ENCODE assay signal across 11 mouse cellular contexts in genomic region chr11:117786294-117786693, GRCm38 (mm10). TPM values are rescaled to one million over a fixed set of nuclear protein-coding genes. Genes with fewer than 3 reads are reported as not detected.
A peak's percentile ranks its signal among the peaks of the same experiment; 100 is the strongest.
DNase-seq lines count a peak whose midpoint lies in the region; ATAC-seq and TF ChIP-seq lines count a peak whose summit lies in the region.
"Had no signal": no experiment of that assay in that cellular context is flagged by ENCODE, and none has a peak within 500 bp of the region (broad histone marks: within the 10 kb centered on the region; RNA-seq: fewer than 3 reads in every experiment).

No protein-coding gene starts in this region.

- TF ChIP-seq CTCF in kidney, postnatal 0 days (IDR thresholded peaks at IDR 0.05; ENCODE audit: low read depth) = peak; percentile 84
- TF ChIP-seq CTCF in thymus, adult 2 months (IDR thresholded peaks at IDR 0.05; ENCODE audit: borderline replicate concordance, control insufficient read depth, extremely low read depth, insufficient read depth, low read length, poor library complexity) = peak; percentile 62

- WGBS in kidney, postnatal 0 days = 5% methylated on average over 10 of the region's 10 CpGs
- WGBS in thymus, adult 2 months = 31% methylated on average over 10 of the region's 10 CpGs

- no peaks in the 10 kb centered on the region for H3K36me3 ChIP-seq in kidney, postnatal 0 days (ENCODE audit: insufficient read depth, low read length)
- peaks cover 38% of the 10 kb centered on the region for H3K36me3 ChIP-seq in thymus, adult 2 months (ENCODE audit: control insufficient read depth, insufficient read depth, low read length)
- H3K36me3 ChIP-seq: heart, embryonic 15.5 days; neural tube, embryonic 13.5 days had no signal

- H3K4me1 ChIP-seq in kidney, postnatal 0 days (replicated peaks; ENCODE audit: insufficient read depth, low read length) = peaks cover 15% of the 10 kb centered on the region
- peaks cover 25% of the 10 kb centered on the region for H3K4me1 ChIP-seq in thymus, adult 2 months (replicated peaks; ENCODE audit: control insufficient read depth, insufficient read depth, low read length)

- TF ChIP-seq POLR2A in thymus, adult 2 months (IDR thresholded peaks at IDR 0.05; ENCODE audit: control insufficient read depth, extremely low read depth, insufficient read depth, low read length, poor library complexity) = no peak

- H3K27me3 ChIP-seq in kidney, postnatal 0 days (ENCODE audit: insufficient read depth, low read length) = no peaks in the 10 kb centered on the region
- H3K27me3 ChIP-seq in thymus, adult 2 months (ENCODE audit: control insufficient read depth, insufficient read depth, low read length) = no peaks in the 10 kb centered on the region
- H3K27me3 ChIP-seq: Patski had no signal

- H3K27ac ChIP-seq in kidney, postnatal 0 days = no peak overlapping the region
- H3K27ac ChIP-seq in thymus, adult 2 months (ENCODE audit: control insufficient read depth, insufficient read depth, low read length) = no peak overlapping the region
- H3K27ac ChIP-seq: heart, embryonic 15.5 days; neural tube, embryonic 13.5 days had no signal

- H3K4me3 ChIP-seq in kidney, postnatal 0 days (replicated peaks; ENCODE audit: low read depth, low read length) = no peak overlapping the region
- no peak overlapping the region for H3K4me3 ChIP-seq in thymus, adult 2 months (ENCODE audit: control insufficient read depth, insufficient read depth, low read length)
- H3K4me3 ChIP-seq: heart, embryonic 15.5 days; neural tube, embryonic 13.5 days had no signal

- peak; percentile 62 for DNase-seq in cerebellum, adult 11 months
- DNase-seq in urinary bladder, postnatal 14 days (ENCODE audit: low spot score) = peak; percentile 70
- DNase-seq in urinary bladder, adult 2 months (ENCODE audit: low spot score) = no peak
- DNase-seq in embryo, embryonic 9.5 days (ENCODE audit: extremely low spot score) = peak; percentile 66
- DNase-seq in kidney, postnatal 0 days (ENCODE audit: low spot score) = peak; percentile 83
- peak; percentile 86 for DNase-seq in lung, postnatal 36 days
- peak; percentile 74 for DNase-seq in thymus, adult 2 months

- H3K9ac ChIP-seq in kidney, postnatal 0 days (ENCODE audit: low read depth, low read length) = no peak overlapping the region
- H3K9ac ChIP-seq: heart, embryonic 15.5 days; neural tube, embryonic 13.5 days had no signal

- H3K9me3 ChIP-seq in kidney, postnatal 0 days (replicated peaks; ENCODE audit: low read length) = no peaks in the 10 kb centered on the region
- H3K9me3 ChIP-seq: heart, embryonic 15.5 days; neural tube, embryonic 13.5 days had no signal

- ATAC-seq in cerebellum, adult (ENCODE audit: insufficient number of reproducible peaks, low FRiP score, low TSS enrichment) = no peak
- no peak for ATAC-seq in kidney, postnatal 0 days (replicated peaks; ENCODE audit: low FRiP score, low read depth)
- ATAC-seq: Patski had no signal

- no peak overlapping the region for H3K4me2 ChIP-seq in kidney, postnatal 0 days (ENCODE audit: low read length)
- H3K4me2 ChIP-seq: heart, embryonic 15.5 days; neural tube, embryonic 13.5 days had no signal

RNA-seq across cellular contexts. Expression of gene Tmc6, which starts 4.3 kb away (rescaled TPM):
- 48.2 and 55.4 TPM in 2 replicates for polyA plus RNA-seq in urinary bladder, adult 2 months (2012; rRNA removed)
- polyA plus RNA-seq in kidney, postnatal 0 days (2015; fragmentation: Nextera tagmentation; extraction: Ambion mirVana) = 38.8 and 39.2 TPM in 2 replicates
- 201 and 217 TPM in 2 replicates for polyA plus RNA-seq in thymus, adult 2 months (2012; rRNA removed)

RNA-seq across cellular contexts. Expression of gene Tmc8, which starts 4.4 kb away (rescaled TPM):
- polyA plus RNA-seq in urinary bladder, adult 2 months (2012; rRNA removed) = 3.1 and 3.4 TPM in 2 replicates
- 2.3 and 3.6 TPM in 2 replicates for polyA plus RNA-seq in kidney, postnatal 0 days (2015; fragmentation: Nextera tagmentation; extraction: Ambion mirVana)
- 388 and 467 TPM in 2 replicates for polyA plus RNA-seq in thymus, adult 2 months (2012; rRNA removed)

RNA-seq across cellular contexts. Expression of gene 6030468B19Rik, which starts 11.2 kb away (rescaled TPM):
- polyA plus RNA-seq in urinary bladder, adult 2 months (2012; rRNA removed) = 0.06 TPM in 1 of 2 replicates, not detected in the other
- not detected in 2 replicates for polyA plus RNA-seq in kidney, postnatal 0 days (2015; fragmentation: Nextera tagmentation; extraction: Ambion mirVana)
- polyA plus RNA-seq in thymus, adult 2 months (2012; rRNA removed) = 1.7 and 1.8 TPM in 2 replicates
- polyA plus RNA-seq: Patski had no signal

RNA-seq across cellular contexts. Expression of gene Gm20708, which starts 23.2 kb away (rescaled TPM):
- polyA plus RNA-seq in urinary bladder, adult 2 months (2012; rRNA removed) = 0.22 TPM in 1 of 2 replicates, not detected in the other
- 0.19 and 0.21 TPM in 2 replicates for polyA plus RNA-seq in kidney, postnatal 0 days (2015; fragmentation: Nextera tagmentation; extraction: Ambion mirVana)
- 0.06 TPM in 1 of 2 replicates, not detected in the other for polyA plus RNA-seq in thymus, adult 2 months (2012; rRNA removed)

RNA-seq across cellular contexts. Expression of gene Syngr2, which starts 23.2 kb away (rescaled TPM):
- polyA plus RNA-seq in urinary bladder, adult 2 months (2012; rRNA removed) = 90.0 and 106 TPM in 2 replicates
- polyA plus RNA-seq in kidney, postnatal 0 days (2015; fragmentation: Nextera tagmentation; extraction: Ambion mirVana) = 107 and 115 TPM in 2 replicates
- 286 and 322 TPM in 2 replicates for polyA plus RNA-seq in thymus, adult 2 months (2012; rRNA removed)

Comparison
In these comparisons a context has a peak if more than half of its experiments do, and no peak if none do; other contexts are left out.
1. RNA of gene Tmc8, which starts 4.4 kb away (polyA plus RNA-seq): 388 to 467 TPM in thymus, adult 2 months; 2.3 to 3.6 TPM in kidney, postnatal 0 days and 3.1 to 3.4 TPM in urinary bladder, adult 2 months; every median in the first group is over 10 times any median in the second.